Mouse (Mus musculus) adrenal gland, postnatal 10 days (tissue): ENCODE results near the gene Cenpx. TPM values are rescaled to one million over a fixed set of nuclear protein-coding genes. Genes with fewer than 3 reads are reported as not detected.
A peak's percentile ranks its signal among the peaks of the same experiment; 100 is the strongest.
"Not testable (repeated sequence)": the region's sequence is repeated elsewhere in the genome, so short reads cannot be mapped to it uniquely, and the experiment has no call there.

Experiments used
- DNase-seq: peaks from one replicate; pipeline ENCODE4 v3.0.0; 2021; ENCODE audit warnings: mixed read lengths
- long read RNA-seq, 2 experiments: library from polyadenylated mRNA; stranded (forward); transcript quantifications; one replicate each; pipeline ENCODE4 v2.0.0; 2021
- total RNA-seq, 2 experiments: library from RNA; stranded (reverse); gene quantifications; 2 replicates each; pipeline ENCODE4 v1.2.3; 2021

Gene Cenpx
- 10 to 100 TPM; 47.6 to 51.3 TPM for total RNA-seq
- long read RNA-seq, experiment 1, transcript Cenpx-202 (5 exons, 606 nt), result major isoform, 55 of 71 reads
- long read RNA-seq, experiment 1, partial matches to known transcripts, result 1 of 71 reads
- long read RNA-seq, experiment 1, other reads (novel, unspliced or antisense), result 10 of 71 reads
- long read RNA-seq, experiment 2, transcript Cenpx-202 (5 exons, 606 nt), result major isoform, 57 of 75 reads
- long read RNA-seq, experiment 2, partial matches to known transcripts, result 4 of 75 reads
- long read RNA-seq, experiment 2, other reads (novel, unspliced or antisense), result 9 of 75 reads

- peak; percentile 97 for DNase-seq
These were observed at the start of gene Cenpx, which contains the start of gene Lrrc45 for GRCm38 (mm10) chr11:120713580-120714518. Gene Cenpx (minus strand): TSS chr11:120713738. Gene Lrrc45 (plus strand): TSS chr11:120713925.

DNA sequence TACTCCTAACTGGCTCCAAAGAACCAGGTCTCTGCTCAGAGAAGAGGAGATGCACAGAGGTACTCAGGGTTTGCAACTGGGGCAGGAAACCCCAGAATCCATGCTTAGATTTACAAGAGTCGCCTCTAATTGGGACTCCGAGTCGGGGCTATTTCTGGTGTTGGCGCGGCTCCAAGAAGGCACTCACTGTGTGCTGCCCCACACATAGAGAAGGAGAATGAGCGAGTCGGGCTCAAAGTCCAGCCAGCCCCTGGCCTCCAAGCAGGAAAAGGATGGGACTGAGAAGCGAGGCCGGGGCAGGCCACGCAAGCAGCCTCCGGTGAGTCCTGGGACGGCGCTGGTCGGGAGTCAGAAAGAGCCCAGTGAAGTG, 49.1 kb upstream of the Cenpx start, which contains the start of gene Hmga1b:
Gene Hmga1b (plus strand): TSS at position 123 of the 370 bp plus-strand sequence.
- DNase-seq, result not testable (repeated sequence)

DNA sequence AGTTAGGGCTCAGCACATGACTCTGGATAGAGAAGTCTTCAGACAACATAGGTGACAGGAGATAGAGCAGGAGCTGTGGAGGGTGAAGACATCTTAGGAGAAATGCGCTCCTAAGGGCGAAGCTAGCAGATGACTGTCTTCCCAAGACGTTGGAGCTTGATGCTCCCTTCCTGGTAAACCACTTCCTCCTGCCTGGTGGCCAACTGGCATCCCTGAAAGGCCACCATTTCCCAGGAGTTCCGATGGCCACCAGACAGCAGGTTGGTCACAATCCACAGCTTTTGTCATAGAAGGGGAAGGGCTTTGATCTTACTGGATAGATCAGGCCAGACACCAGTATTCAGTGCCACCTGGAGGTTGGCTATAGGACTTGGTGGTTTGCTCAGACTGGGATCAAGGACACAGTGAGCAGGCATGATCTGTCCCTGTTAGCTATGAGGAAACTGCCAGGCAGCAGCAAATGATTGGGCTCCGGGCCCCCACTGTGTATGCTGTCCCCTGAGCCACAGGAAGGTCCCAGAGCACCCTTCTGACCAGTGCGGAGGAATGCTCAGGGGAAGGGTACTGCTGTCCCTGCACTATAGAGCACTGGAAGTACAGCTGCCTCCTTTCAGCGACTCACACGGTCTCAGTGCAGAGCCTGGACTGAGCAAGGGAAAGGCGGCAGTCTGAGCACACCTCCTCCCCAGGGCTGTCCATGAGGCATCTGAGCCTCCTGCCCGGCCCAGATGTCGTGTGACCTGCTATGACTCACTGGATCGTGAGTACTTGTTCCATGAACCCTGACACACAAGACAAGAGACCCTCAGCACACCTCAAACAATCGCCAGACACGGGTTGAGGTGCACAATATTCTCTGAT, 48.5 kb upstream of the Cenpx start:
- DNase-seq, result no peak

- no peak for DNase-seq
These were observed 46.7 kb upstream of the Cenpx start for GRCm38 (mm10) chr11:120760236-120760635.

- no peak for DNase-seq
These were observed 38.1 kb upstream of the Cenpx start for GRCm38 (mm10) chr11:120751606-120752005.

DNA sequence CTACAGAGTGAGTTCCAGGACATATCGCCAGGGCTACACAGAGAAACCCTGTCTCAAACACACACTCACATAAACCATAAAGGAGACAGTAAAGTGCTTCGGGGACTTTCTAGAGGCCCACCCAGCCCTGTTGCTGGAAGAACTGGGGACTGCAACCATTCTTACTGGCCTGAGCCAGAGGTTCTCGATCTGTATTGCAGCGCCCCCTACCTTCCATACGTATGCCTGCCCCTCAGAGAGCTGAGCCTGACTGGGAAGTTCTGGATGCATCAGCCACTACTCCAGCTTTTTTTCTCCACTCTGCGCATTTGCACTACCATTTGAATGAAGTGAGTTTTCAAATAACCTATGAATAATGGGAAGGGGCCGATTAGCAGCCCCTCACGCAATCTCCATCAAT, 35.9 kb upstream of the Cenpx start:
- DNase-seq, result peak; percentile 45

GRCm38 (mm10) chr11:120747974-120748373, 34.4 kb upstream of the Cenpx start:
- no peak for DNase-seq

DNA sequence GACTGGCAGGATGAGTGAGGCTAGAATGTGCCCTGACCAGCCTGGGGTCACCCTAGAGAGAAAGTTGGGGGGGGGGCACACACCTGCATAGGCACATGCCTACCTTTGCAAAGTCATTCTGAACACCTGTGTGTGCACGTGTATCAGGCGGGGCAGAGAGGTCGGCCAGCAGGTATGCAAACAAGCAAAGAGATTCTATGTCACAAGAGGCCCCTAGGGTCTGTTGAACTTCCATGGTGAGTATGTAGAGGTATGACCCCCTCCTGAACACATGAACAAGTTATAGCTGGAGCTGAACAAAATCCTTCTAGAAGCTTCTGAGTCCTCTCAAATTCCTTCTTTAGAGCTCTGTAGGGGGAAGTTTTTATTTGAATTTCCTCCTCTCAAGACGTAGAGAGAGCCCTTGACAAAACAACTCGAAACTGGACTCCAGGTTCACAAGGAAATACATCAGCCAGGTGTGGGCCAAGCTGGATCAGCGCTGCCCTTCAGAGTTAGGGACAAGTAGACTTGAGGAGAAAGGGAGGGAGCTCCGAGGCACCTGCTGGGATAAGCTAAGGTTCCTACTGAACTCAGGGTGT, 30.7 kb upstream of the Cenpx start:
- no peak for DNase-seq

DNA sequence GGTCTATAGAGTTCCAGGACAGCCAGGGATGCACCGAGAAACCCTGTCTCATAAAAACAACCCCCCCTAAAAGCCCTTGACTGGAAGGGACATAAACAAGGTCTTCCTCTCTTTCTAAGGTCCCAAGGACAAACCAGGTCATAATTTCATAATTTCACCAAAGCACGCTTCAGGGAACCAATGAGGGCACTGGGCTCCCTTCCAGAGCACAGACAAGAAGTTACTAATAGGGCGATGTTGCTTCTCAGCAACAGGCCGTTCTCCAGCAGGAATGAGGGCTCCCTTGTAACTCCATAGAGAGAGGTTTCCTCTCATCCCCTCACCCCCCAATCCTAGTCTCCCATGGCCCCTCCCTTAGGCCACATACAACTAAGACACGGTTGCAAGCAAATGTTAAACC, 27.4 kb upstream of the Cenpx start:
- DNase-seq, result no peak

DNA sequence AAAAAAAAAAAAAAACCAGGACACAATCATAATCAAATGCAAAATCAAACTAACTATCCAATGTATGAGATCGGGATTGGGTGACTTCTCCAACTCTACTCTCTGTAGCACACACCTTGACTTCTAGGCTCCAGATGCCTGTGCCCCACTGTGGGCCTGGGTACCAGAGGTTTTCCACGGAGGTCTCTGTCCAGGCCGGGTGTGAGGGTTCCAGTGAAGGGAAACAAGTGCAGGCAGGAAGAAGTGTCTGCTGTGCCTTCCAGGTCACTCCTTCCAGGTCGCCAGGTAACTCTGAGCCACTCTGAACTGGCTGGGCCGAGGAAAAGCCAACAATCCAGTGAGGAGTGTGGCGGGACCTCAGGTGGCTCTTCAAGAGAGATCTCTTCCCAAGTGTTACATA, 22.9 kb upstream of the Cenpx start:
- DNase-seq, result no peak

- DNase-seq, result peak; percentile 84
These were observed 20.0 kb upstream of the Cenpx start for GRCm38 (mm10) chr11:120733521-120733920.

- DNase-seq, result no peak
These were observed 18.5 kb upstream of the Cenpx start, which contains the start of gene Cbr2 for GRCm38 (mm10) chr11:120731858-120732680. Gene Cbr2 (minus strand): TSS chr11:120732114.

GRCm38 (mm10) chr11:120731395-120731794, 17.9 kb upstream of the Cenpx start:
- no peak for DNase-seq

DNA sequence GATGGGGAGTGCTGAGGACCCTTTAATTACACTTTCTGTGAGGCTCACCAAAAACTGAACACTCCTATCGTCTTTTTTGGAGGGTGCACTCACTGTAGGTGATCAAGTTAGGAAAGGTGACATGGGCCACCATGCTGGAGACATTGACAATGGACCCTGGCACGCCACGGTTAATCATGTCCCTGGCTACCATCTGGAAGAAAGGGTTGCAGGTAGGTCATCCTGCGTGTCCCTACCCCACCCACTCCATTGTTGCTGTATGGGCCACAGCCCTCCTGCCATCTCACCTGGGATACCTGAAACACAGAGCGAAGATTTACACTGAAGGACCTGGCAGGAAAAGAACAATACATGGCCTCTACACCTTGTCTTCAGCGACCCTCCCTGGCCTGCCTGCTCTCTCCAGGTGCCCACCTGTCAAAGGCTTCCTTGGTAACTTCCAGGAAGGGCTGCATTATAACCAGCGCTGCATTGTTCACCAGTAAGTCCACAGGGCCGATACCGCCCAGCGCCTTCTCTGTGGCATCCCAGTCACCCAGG, 16.9 kb upstream of the Cenpx start:
- DNase-seq, result no peak

DNA sequence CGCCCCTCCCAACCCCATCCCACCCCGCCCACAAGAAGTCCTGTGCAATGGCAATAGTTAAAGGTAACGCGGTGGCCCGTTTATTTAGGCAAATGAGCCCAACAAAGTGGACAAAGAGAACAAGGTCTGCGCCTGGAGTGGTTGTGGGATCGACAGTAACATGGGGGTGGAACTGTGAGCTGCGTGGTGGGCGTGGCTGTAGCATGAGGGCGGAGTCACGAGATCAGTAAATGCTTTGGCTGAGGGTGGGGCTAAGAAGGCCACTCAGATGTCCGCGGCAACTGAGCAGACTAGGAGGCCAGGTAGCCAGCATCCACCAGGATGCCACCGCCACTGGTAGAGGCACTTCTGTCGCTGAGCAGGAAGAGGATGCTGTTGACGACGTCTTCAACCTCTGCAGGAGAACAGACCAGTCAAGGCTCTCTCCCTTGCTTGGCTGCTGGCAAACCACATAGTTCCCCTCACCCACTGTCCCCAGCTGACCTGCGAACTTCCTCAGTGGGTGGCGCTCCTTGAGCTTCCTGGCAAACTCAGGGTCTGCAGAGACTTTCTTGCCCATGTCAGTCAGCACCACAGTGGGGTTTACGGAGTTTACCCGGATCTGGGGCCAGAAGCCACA, 16.0 kb upstream of the Cenpx start:
- DNase-seq, result not testable (repeated sequence)

- DNase-seq, result no peak
These were observed 15.1 kb upstream of the Cenpx start for GRCm38 (mm10) chr11:120728530-120729240.

DNA sequence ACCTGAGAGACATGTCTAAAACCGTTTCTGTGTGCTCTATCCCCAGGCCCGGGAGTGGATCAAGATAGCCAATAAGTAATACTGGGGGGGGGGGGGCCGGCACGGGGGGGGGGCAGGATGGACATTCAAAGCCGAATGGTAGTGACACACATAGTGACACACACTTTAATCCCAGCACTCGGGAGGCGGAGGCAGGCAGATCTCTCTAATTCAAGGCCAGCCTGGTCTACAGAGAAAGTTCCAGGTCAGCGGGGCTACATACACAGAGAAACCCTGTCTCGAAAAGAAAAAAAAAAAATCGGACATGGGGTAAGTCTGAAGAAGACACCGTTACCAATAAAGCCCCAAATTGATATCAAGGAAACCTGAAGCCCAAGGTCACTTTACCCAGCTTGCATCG, 14.0 kb upstream of the Cenpx start:
- no peak for DNase-seq

GRCm38 (mm10) chr11:120727169-120727527, 13.6 kb upstream of the Cenpx start, which contains the start of gene Dcxr:
Gene Dcxr (minus strand): TSS chr11:120727281.
- peak; percentile 92 for DNase-seq
